In the genomic region with DNA sequence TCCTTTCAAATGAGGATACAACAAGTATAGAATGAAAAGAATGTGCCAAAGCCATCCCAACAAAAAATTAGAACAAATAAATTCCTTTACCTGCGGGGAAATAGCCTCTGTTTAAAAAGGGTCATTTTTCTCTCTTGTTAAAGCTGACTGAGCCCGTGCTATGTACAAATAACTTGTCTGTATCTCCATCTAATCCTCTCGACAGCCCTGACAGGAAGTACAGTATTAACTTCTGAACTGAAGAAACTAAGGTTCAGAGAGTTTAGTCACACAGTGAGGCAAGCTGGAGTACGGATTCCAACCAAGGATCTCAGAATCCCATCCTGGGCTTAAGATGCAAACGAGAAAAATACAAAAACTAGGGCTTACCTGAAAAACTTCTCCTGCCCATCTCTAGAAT, we compare ENCODE assay signal across 18 mouse cellular contexts. TPM values are rescaled to one million over a fixed set of nuclear protein-coding genes. Genes with fewer than 3 reads are reported as not detected.
DNase-seq lines count a peak whose midpoint lies in the region; ATAC-seq and TF ChIP-seq lines count a peak whose summit lies in the region.
"Had no signal": no experiment of that assay in that cellular context is flagged by ENCODE, and none has a peak within 500 bp of the region (broad histone marks: within the 10 kb centered on the region; RNA-seq: fewer than 3 reads in every experiment).

No protein-coding gene starts in this region.

- no peak for DNase-seq in testis, postnatal 14 days (ENCODE audit: low spot score)
- peak; percentile 57 for DNase-seq in Patski (ENCODE audit: low read depth, low spot score)
- no peak for DNase-seq in urinary bladder, adult 2 months (ENCODE audit: low spot score)
- DNase-seq: adrenal gland, postnatal 25 days; cerebellum, adult 18-20 months; cerebellum, postnatal 10 days; gastrocnemius, postnatal 10 days; heart, adult 18-20 months; heart, postnatal 10 days; heart, postnatal 4 days had no signal

- no peak overlapping the region for H3K4me2 ChIP-seq in intestine, embryonic 15.5 days (replicated peaks)
- H3K4me2 ChIP-seq: hindbrain, embryonic 12.5 days had no signal

- H3K9me3 ChIP-seq in intestine, embryonic 15.5 days, result no peaks in the 10 kb centered on the region
- H3K9me3 ChIP-seq: embryonic facial prominence, embryonic 10.5 days; heart, embryonic 10.5 days; hindbrain, embryonic 12.5 days had no signal

- peak overlapping the region; percentile 47; the same call in 1 of the 2 replicates for H3K4me3 ChIP-seq in testis, adult 2 months (ENCODE audit: control insufficient read depth, low read depth, low read length)
- H3K4me3 ChIP-seq in intestine, embryonic 15.5 days (replicated peaks), result no peak overlapping the region
- H3K4me3 ChIP-seq: embryonic facial prominence, embryonic 10.5 days; heart, embryonic 10.5 days; hindbrain, embryonic 12.5 days had no signal

- no peak for TF ChIP-seq CTCF in testis, adult 2 months (IDR thresholded peaks at IDR 0.05; ENCODE audit: control insufficient read depth, insufficient read depth, insufficient replicate concordance, low read depth, low read length)
- no peak for TF ChIP-seq CTCF in Patski (IDR thresholded peaks at IDR 0.05)

- in situ Hi-C loops in Patski (cut with MboI; ENCODE audit: low pct_unique_long_range_greater_than_20kb), result loop anchor here (5.0 kb wide), 1 partner anchor 35 kb away; no protein-coding TSS in a partner anchor

- H3K36me3 ChIP-seq in testis, adult 2 months (ENCODE audit: control insufficient read depth, insufficient read depth, low read length), result no peaks in the 10 kb centered on the region
- no peaks in the 10 kb centered on the region for H3K36me3 ChIP-seq in intestine, embryonic 15.5 days
- H3K36me3 ChIP-seq: embryonic facial prominence, embryonic 10.5 days; heart, embryonic 10.5 days; hindbrain, embryonic 12.5 days had no signal

- 0 out of 2 replicates have a peak, but pooled peaks cover 3% of the 10 kb centered on the region for H3K4me1 ChIP-seq in testis, adult 2 months (ENCODE audit: control insufficient read depth, insufficient read depth, low read length)
- peaks cover 17% of the 10 kb centered on the region; the same call in 1 of the 2 replicates for H3K4me1 ChIP-seq in intestine, embryonic 15.5 days (replicated peaks)

- 68% methylated on average over 5 of the region's 5 CpGs for WGBS in intestine, embryonic 15.5 days

- TF ChIP-seq POLR2A in testis, adult 2 months (IDR thresholded peaks at IDR 0.05; ENCODE audit: control insufficient read depth, low read depth, low read length), result no peak

- ATAC-seq in Patski, result peak; percentile 61
- peak; percentile 19 for ATAC-seq in inflammation-experienced regulatory T-cells, adult 6 months
- ATAC-seq in intestine, embryonic 15.5 days, result no peak
- ATAC-seq: forebrain, embryonic 14.5 days; intestine, embryonic 16.5 days had no signal

- POLR2A ChIA-PET in Patski (lab: Charles Lee), result interaction anchor here (0.6 kb wide), 1 partner anchor 13 kb away, joined by 3 read pairs; no protein-coding TSS in a partner anchor

- H3K27ac ChIP-seq in testis, adult 2 months (ENCODE audit: control insufficient read depth, insufficient read depth, low read depth, low read length), result no peak overlapping the region
- H3K27ac ChIP-seq in intestine, embryonic 15.5 days, result no peak overlapping the region
- H3K27ac ChIP-seq: embryonic facial prominence, embryonic 10.5 days; hindbrain, embryonic 12.5 days had no signal

- no peaks in the 10 kb centered on the region for H3K27me3 ChIP-seq in testis, adult 2 months (ENCODE audit: control insufficient read depth, insufficient read depth, low read length)
- H3K27me3 ChIP-seq in Patski, result no peaks in the 10 kb centered on the region
- no peaks in the 10 kb centered on the region for H3K27me3 ChIP-seq in intestine, embryonic 15.5 days (replicated peaks)
- H3K27me3 ChIP-seq: hindbrain, embryonic 12.5 days had no signal

- CTCF ChIA-PET in Patski (lab: Charles Lee), result interaction anchor here (1.2 to 1.4 kb wide), 3 partner anchors 26 to 44 kb away, joined by 3 to 4 read pairs (median 4); no protein-coding TSS in a partner anchor

- no peak overlapping the region for H3K9ac ChIP-seq in intestine, embryonic 15.5 days
- H3K9ac ChIP-seq: hindbrain, embryonic 12.5 days had no signal

RNA-seq across cellular contexts. Expression of gene Mllt3, which starts 50.6 kb away (rescaled TPM):
- polyA plus RNA-seq in testis, adult 2 months (2012; rRNA removed), result 8.3 and 8.4 TPM in 2 replicates
- 37.9 TPM for polyA plus RNA-seq in Patski (2021)
- polyA plus RNA-seq in inflammation-experienced regulatory T-cells, adult 6 months (2017; shearing (Covaris generic)), result 100 to 1,000 TPM in 2 of 3 experiments, 10 to 100 TPM in 1; 91.7 to 126 (median 120) TPM
- 13.9 and 17.1 TPM in 2 replicates for polyA plus RNA-seq in urinary bladder, adult 2 months (2012; rRNA removed)
- 35.6 and 38.4 TPM in 2 replicates for polyA plus RNA-seq in intestine, embryonic 15.5 days (2015; fragmentation: Nextera tagmentation; extraction: Ambion mirVana)
